Mouse (Mus musculus) neural tube, embryonic 15.5 days (tissue): ENCODE results near the gene Bap1. TPM values are rescaled to one million over a fixed set of nuclear protein-coding genes. Genes with fewer than 3 reads are reported as not detected.

ENCODE experiments used
- ATAC-seq: fragments of 200-750 bp; cut with Nextera tagmentation; 2 replicates; pipeline ENCODE4 v1.8.0; 2017; ENCODE audit warnings: mild to moderate bottlenecking, moderate TSS enrichment, moderate library complexity; ENCODE audit not compliant: low FRiP score
- H3K27ac ChIP-seq: fragments of 300-500 bp; sonication (generic); replicated peaks from 2 replicates; pipeline ENCODE4 v1.5.1; 2015; ENCODE audit warnings: mild to moderate bottlenecking, inconsistent platforms
- H3K27me3 ChIP-seq: fragments of 300-500 bp; sonication (generic); replicated peaks from 2 replicates; pipeline ENCODE4 v1.6.1; 2015; ENCODE audit warnings: inconsistent platforms
- H3K36me3 ChIP-seq: fragments of 300-500 bp; sonication (generic); 2 replicates; pipeline ENCODE4 v1.6.1; 2015; ENCODE audit warnings: inconsistent platforms
- H3K4me1 ChIP-seq: fragments of 300-500 bp; sonication (generic); 2 replicates; pipeline ENCODE4 v1.6.1; 2015; ENCODE audit warnings: inconsistent platforms
- H3K4me2 ChIP-seq: fragments of 300-500 bp; sonication (generic); 2 replicates; pipeline ENCODE4 v1.6.1; 2015; ENCODE audit warnings: inconsistent platforms, mild to moderate bottlenecking, moderate library complexity
- H3K4me3 ChIP-seq: fragments of 300-500 bp; sonication (generic); replicated peaks from 2 replicates; pipeline ENCODE4 v1.5.1; 2015; ENCODE audit warnings: mild to moderate bottlenecking, inconsistent platforms
- H3K9ac ChIP-seq: fragments of 300-500 bp; sonication (generic); replicated peaks from 2 replicates; pipeline ENCODE4 v1.6.1; 2015; ENCODE audit warnings: mild to moderate bottlenecking, inconsistent platforms
- H3K9me3 ChIP-seq: fragments of 300-500 bp; sonication (generic); replicated peaks from 2 replicates; pipeline ENCODE4 v1.6.1; 2016; ENCODE audit warnings: inconsistent platforms
- WGBS: fragments of 180-500 bp; shearing (Covaris S2); methylation state at CpG from one replicate; pipeline ENCODE4 v1.1.7; 2015; ENCODE audit warnings: mixed read lengths; 5-methylcytosine and 5-hydroxymethylcytosine counted together
- polyA plus RNA-seq: library from polyadenylated mRNA; unstranded; fragments of >200 nt; fragmentation: Nextera tagmentation; extraction: Ambion mirVana; gene quantifications from 2 replicates; pipeline ENCODE4 v1.2.1, GENCODE M21; 2015

The Bap1 gene
- polyA plus RNA-seq, 1 experiment from 2014 or later, result 93.3 TPM

GRCm38 (mm10) chr14:31267649-31268048 lies 16.4 kb downstream of the Bap1 start:
- no peak for ATAC-seq
- no peak overlapping the region for H3K27ac ChIP-seq
- no peak overlapping the region for H3K4me2 ChIP-seq
- 86% methylated on average over 11 of the region's 11 CpGs for WGBS
- H3K9me3 ChIP-seq, result no peaks in the 10 kb centered on the region
- no peaks in the 10 kb centered on the region for H3K27me3 ChIP-seq
- peaks cover 22% of the 10 kb centered on the region for H3K4me1 ChIP-seq
- no peak overlapping the region for H3K4me3 ChIP-seq
- H3K9ac ChIP-seq, result no peak overlapping the region
- H3K36me3 ChIP-seq, result no peaks in the 10 kb centered on the region

GRCm38 (mm10) chr14:31268301-31269001 lies 17.2 kb downstream of the Bap1 start:
- ATAC-seq, result peak; percentile 62
- H3K4me1 ChIP-seq, result peaks cover 22% of the 10 kb centered on the region
- H3K36me3 ChIP-seq, result no peaks in the 10 kb centered on the region
- no peaks in the 10 kb centered on the region for H3K9me3 ChIP-seq
- no peak overlapping the region for H3K9ac ChIP-seq
- H3K4me2 ChIP-seq, result peak overlapping the region; percentile 51
- WGBS, result 42% methylated on average over 9 of the region's 9 CpGs
- no peak overlapping the region for H3K4me3 ChIP-seq
- no peaks in the 10 kb centered on the region for H3K27me3 ChIP-seq
- H3K27ac ChIP-seq, result peak overlapping the region; percentile 7

GRCm38 (mm10) chr14:31269456-31270100 lies 18.3 kb downstream of the Bap1 start:
- H3K4me1 ChIP-seq, result peaks cover 22% of the 10 kb centered on the region
- no peaks in the 10 kb centered on the region for H3K9me3 ChIP-seq
- H3K4me2 ChIP-seq, result peak overlapping the region; percentile 51
- H3K9ac ChIP-seq, result peak overlapping the region; percentile 26; the same call in 1 of the 2 replicates
- peak overlapping the region; percentile 7 for H3K27ac ChIP-seq
- no peaks in the 10 kb centered on the region for H3K36me3 ChIP-seq
- peak overlapping the region; percentile 20 for H3K4me3 ChIP-seq
- WGBS, result 16% methylated on average over 27 of the region's 28 CpGs
- H3K27me3 ChIP-seq, result no peaks in the 10 kb centered on the region
- ATAC-seq, result peak; percentile 67

GRCm38 (mm10) chr14:31271121-31271520 lies 19.9 kb downstream of the Bap1 start:
- Histone ChIP-seq H3K27me3 (no peaks in the 10 kb centered on the region), H3K27ac (no peak overlapping the region), H3K9ac (no peak overlapping the region), H3K4me1 (peaks cover 22% of the 10 kb centered on the region), H3K9me3 (no peaks in the 10 kb centered on the region), H3K4me2 (no peak overlapping the region), H3K36me3 (no peaks in the 10 kb centered on the region), H3K4me3 (no peak overlapping the region)
- no peak for ATAC-seq
- WGBS, result 94% methylated on average over 6 of the region's 6 CpGs

GRCm38 (mm10) chr14:31272164-31272563 lies 20.9 kb downstream of the Bap1 start:
- ATAC-seq, result no peak
- no peaks in the 10 kb centered on the region for H3K27me3 ChIP-seq
- no peak overlapping the region for H3K4me2 ChIP-seq
- no peak overlapping the region for H3K9ac ChIP-seq
- no peaks in the 10 kb centered on the region for H3K36me3 ChIP-seq
- H3K4me1 ChIP-seq, result peaks cover 22% of the 10 kb centered on the region
- no peak overlapping the region for H3K27ac ChIP-seq
- no peak overlapping the region for H3K4me3 ChIP-seq
- WGBS, result 18% methylated on average over 7 of the region's 7 CpGs
- H3K9me3 ChIP-seq, result no peaks in the 10 kb centered on the region

- no peaks in the 10 kb centered on the region for H3K36me3 ChIP-seq
- H3K4me2 ChIP-seq, result no peak overlapping the region
- no peak overlapping the region for H3K9ac ChIP-seq
- 88% methylated on average over 8 of the region's 8 CpGs for WGBS
- no peak overlapping the region for H3K4me3 ChIP-seq
- H3K9me3 ChIP-seq, result no peaks in the 10 kb centered on the region
- no peak for ATAC-seq
- H3K27ac ChIP-seq, result no peak overlapping the region
- no peaks in the 10 kb centered on the region for H3K4me1 ChIP-seq
- no peaks in the 10 kb centered on the region for H3K27me3 ChIP-seq
Observed at GRCm38 (mm10) chr14:31285728-31286127, 34.5 kb downstream of the Bap1 start.

Other genes starting within 250 kb of the Bap1 start
- 363 and 381 TPM in 2 replicates for gene Spcs1, start 249.8 kb upstream of the Bap1 start, polyA plus RNA-seq
- gene Pbrm1, start 232.3 kb upstream of the Bap1 start, polyA plus RNA-seq, result 102 and 106 TPM in 2 replicates
- gene Gnl3, start 232.3 kb upstream of the Bap1 start, polyA plus RNA-seq, result 53.6 and 72.9 TPM in 2 replicates
- gene Smim4, start 122.5 kb upstream of the Bap1 start, polyA plus RNA-seq, result 71.6 and 73.4 TPM in 2 replicates
- 226 and 228 TPM in 2 replicates for gene Nt5dc2, start 120.4 kb upstream of the Bap1 start, polyA plus RNA-seq
- gene Stab1, start 82.8 kb upstream of the Bap1 start, polyA plus RNA-seq, result 16.9 and 18.1 TPM in 2 replicates
- gene Tnnc1, start 43.1 kb upstream of the Bap1 start, polyA plus RNA-seq, result 24.5 and 36.3 TPM in 2 replicates
- gene Nisch, start 34.5 kb upstream of the Bap1 start, polyA plus RNA-seq, result 309 and 327 TPM in 2 replicates
- gene Sema3g, start 33.6 kb upstream of the Bap1 start, polyA plus RNA-seq, result 0.47 and 0.69 TPM in 2 replicates
- gene Phf7, start 133 bp upstream of the Bap1 start, polyA plus RNA-seq, result 10.4 and 10.9 TPM in 2 replicates
- gene Dnah1, start 72.4 kb downstream of the Bap1 start, polyA plus RNA-seq, result 3.0 and 3.3 TPM in 2 replicates
- gene Capn7, start 85.2 kb downstream of the Bap1 start, polyA plus RNA-seq, result 74.4 and 77.2 TPM in 2 replicates
- 131 and 150 TPM in 2 replicates for gene Sh3bp5, start 184.6 kb downstream of the Bap1 start, polyA plus RNA-seq
- 7.4 and 12.9 TPM in 2 replicates for gene Eaf1, start 242.9 kb downstream of the Bap1 start, polyA plus RNA-seq
- gene Mettl6, start 243.6 kb downstream of the Bap1 start, polyA plus RNA-seq, result 40.3 and 47.4 TPM in 2 replicates